Mouse (Mus musculus) liver, embryonic 11.5 days (tissue): ENCODE results near the gene Trmt2a. TPM values are rescaled to one million over a fixed set of nuclear protein-coding genes. Genes with fewer than 3 reads are reported as not detected.

ENCODE experiments used
- ATAC-seq: fragments of 200-750 bp; cut with Nextera tagmentation; replicated peaks from 2 replicates; pipeline ENCODE4 v1.8.0; 2017; ENCODE audit warnings: moderate number of reproducible peaks, mild to moderate bottlenecking, moderate TSS enrichment, moderate library complexity; ENCODE audit not compliant: low FRiP score
- DNase-seq: peaks from one replicate; pipeline ENCODE4 v3.0.0-alpha.2; 2017; ENCODE audit warnings: low spot score
- H3K27ac ChIP-seq: fragments of 300-500 bp; sonication (generic); 2 replicates; pipeline ENCODE4 v1.5.1; 2014; ENCODE audit warnings: mild to moderate bottlenecking, low read depth, low read length, control low read depth
- H3K27me3 ChIP-seq: fragments of 300-500 bp; sonication (generic); replicated peaks from 2 replicates; pipeline ENCODE4 v1.6.1; 2014; ENCODE audit warnings: low read length, mixed read lengths; ENCODE audit not compliant: control insufficient read depth, insufficient read depth
- H3K36me3 ChIP-seq: fragments of 300-500 bp; sonication (generic); 2 replicates; pipeline ENCODE4 v1.6.1; 2014; ENCODE audit warnings: mild to moderate bottlenecking, low read length, moderate library complexity, mixed read lengths; ENCODE audit not compliant: control insufficient read depth, insufficient read depth
- H3K4me1 ChIP-seq: fragments of 300-500 bp; sonication (generic); replicated peaks from 2 replicates; pipeline ENCODE4 v1.6.1; 2014; ENCODE audit warnings: low read length, mixed read lengths; ENCODE audit not compliant: control insufficient read depth, insufficient read depth
- H3K4me2 ChIP-seq: fragments of 300-500 bp; sonication (generic); 2 replicates; pipeline ENCODE4 v1.6.1; 2014; ENCODE audit warnings: mild to moderate bottlenecking, control low read depth, moderate library complexity
- H3K4me3 ChIP-seq: fragments of 300-500 bp; sonication (generic); 2 replicates; pipeline ENCODE4 v1.5.1; 2014; ENCODE audit warnings: low read depth, low read length, control low read depth
- H3K9ac ChIP-seq: fragments of 300-500 bp; sonication (generic); 2 replicates; pipeline ENCODE4 v1.6.1; 2014; ENCODE audit warnings: low read depth, low read length, control low read depth
- H3K9me3 ChIP-seq: fragments of 300-500 bp; sonication (generic); 2 replicates; pipeline ENCODE4 v1.6.1; 2016; ENCODE audit warnings: low read length, inconsistent platforms, mixed read lengths; ENCODE audit not compliant: control insufficient read depth
- WGBS: fragments of 180-500 bp; shearing (Covaris S2); extraction: QIAGEN DNeasy Blood & Tissue Kit; methylation state at CpG from one replicate; pipeline ENCODE4 v1.1.7; 2014; 5-methylcytosine and 5-hydroxymethylcytosine counted together
- polyA plus RNA-seq: library from polyadenylated mRNA; unstranded; fragments of >200 nt; fragmentation: Nextera tagmentation; extraction: Ambion mirVana; gene quantifications from 2 replicates; pipeline ENCODE4 v1.2.1, GENCODE M21; 2014

Gene Trmt2a
- polyA plus RNA-seq, 1 experiment from 2014 or later: 130 TPM

DNA sequence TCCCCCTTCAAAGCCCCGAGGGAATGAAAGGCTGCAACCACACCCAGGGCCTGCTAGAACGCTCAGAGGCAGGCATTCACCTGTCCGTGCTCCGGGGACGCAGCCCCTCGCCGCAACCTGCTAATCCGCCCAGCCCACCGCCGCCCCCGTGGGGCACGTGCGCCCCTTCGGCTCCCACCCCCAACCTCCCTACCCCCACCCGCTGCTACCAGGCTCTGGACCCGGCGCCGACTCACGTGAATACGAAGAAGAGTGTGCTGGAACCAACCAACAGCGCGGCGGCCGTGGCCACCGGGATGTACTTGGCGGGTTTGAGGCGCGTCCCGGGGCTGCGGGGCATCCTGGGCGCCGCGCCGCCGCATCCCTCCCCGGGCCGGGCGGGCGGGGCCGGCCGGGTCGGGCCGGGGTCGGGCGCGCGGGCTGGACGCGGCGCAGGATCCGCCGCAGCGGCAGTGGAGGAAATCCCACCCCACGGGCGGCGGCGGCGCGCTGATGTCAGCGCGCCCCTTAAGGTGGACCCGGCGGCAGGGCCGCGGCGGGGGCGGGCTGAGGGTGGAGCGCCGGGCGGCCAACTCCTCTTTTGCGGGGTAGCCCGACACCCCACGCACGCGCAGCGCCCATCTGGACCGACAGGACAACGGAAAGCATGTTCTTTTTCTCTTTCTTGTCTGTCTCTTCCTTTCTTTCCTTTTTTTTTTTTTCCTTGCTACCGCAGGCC is 13.6 kb upstream of the Trmt2a start, which contains the start of gene Zdhhc8:
Gene Zdhhc8 (minus strand): TSS at position 466 of the 718 bp plus-strand sequence.
- H3K4me3 ChIP-seq: peak within 1 kb of the TSS; percentile 79
- DNase-seq: no peak
- under 1% methylated on average over 61 of the region's 79 CpGs for WGBS
- peak within 1 kb of the TSS; percentile 63 for H3K27ac ChIP-seq
- H3K27me3 ChIP-seq: peaks cover 6% of the 10 kb centered on the region; the same call in 1 of the 2 replicates
- peak within 1 kb of the TSS; percentile 88 for H3K4me2 ChIP-seq
- peaks cover 12% of the 10 kb centered on the region for H3K4me1 ChIP-seq
- H3K9ac ChIP-seq: peak within 1 kb of the TSS; percentile 72
- no peaks in the 10 kb centered on the region for H3K9me3 ChIP-seq
- ATAC-seq: peak; percentile 60
- peaks cover 14% of the 10 kb centered on the region for H3K36me3 ChIP-seq

- peak; percentile 33; the same call in 1 of the 2 replicates for ATAC-seq
- DNase-seq: peak; percentile 73
- WGBS: 8% methylated on average over 19 of the region's 19 CpGs
- Histone ChIP-seq H3K27ac (peak overlapping the region; percentile 63), H3K9me3 (no peaks in the 10 kb centered on the region), H3K27me3 (peaks cover 6% of the 10 kb centered on the region; the same call in 1 of the 2 replicates), H3K36me3 (peaks cover 20% of the 10 kb centered on the region), H3K4me1 (peaks cover 12% of the 10 kb centered on the region), H3K4me2 (peak overlapping the region; percentile 88), H3K4me3 (peak overlapping the region; percentile 79), H3K9ac (peak overlapping the region; percentile 72)
Observed at GRCm38 (mm10) chr16:18235389-18236065, 13.0 kb upstream of the Trmt2a start.

DNA sequence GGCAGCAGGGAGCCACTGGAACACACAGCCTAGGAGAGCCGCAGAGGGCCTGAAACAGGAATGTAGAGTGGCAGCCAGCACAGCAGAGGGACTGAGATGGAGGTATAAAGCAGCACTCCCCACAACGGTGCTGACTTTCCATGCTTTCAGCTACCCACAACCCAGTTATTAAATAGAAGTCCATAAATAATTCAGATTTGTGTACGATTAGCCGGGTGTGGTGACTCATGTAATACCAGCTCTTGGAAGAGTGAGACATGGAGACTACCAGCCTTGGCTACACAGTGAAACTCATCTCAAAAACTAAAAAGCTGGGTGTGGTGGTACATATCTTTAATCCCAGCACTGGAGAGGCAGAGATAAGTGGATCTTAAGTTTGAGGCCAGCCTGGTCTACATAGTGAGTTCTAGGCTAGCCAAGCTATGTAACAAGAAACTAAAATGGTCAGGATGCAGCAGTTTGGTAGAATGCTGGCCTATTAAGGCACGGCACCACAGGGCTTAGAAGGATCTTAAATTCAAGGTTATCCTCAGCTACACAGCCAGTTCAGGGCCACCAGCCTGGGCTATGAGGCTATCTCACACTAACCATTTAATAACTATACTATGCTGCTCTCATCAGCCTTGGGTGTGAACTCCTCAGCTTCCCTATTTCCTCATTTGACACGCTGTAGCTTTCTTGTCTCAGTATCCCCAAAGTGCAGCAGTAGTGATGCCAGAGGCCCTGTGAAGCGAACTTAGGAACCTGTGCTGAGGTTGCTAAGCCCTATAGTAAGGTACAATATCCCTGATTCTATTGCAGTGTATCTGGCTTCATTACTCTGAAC is 11.6 kb upstream of the Trmt2a start:
- ATAC-seq: no peak
- no peak overlapping the region for H3K9ac ChIP-seq

DNA sequence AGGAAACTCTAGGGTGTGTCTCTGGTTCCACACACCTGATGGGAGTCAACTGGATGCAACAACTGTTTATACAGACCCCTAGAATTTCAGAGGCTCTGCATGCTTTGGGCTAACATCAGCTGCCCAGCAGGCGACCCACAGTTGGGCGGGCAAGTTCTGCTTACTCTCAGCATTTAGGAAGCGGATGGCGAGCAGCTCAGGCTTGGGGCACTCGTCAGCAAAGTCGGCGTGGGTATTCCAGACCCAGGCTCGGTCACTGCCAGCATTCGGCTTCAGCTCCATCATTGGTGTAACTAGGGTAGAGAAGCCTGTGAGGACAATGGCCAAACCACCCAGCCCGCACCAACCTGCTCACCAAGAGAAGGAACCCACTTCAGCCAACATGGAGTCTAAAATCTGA is 6.9 kb upstream of the Trmt2a start:
- H3K27me3 ChIP-seq: no peaks in the 10 kb centered on the region
- peaks cover 80% of the 10 kb centered on the region for H3K36me3 ChIP-seq
- H3K9me3 ChIP-seq: no peaks in the 10 kb centered on the region
- no peak for ATAC-seq
- peaks cover 2% of the 10 kb centered on the region; the same call in 1 of the 2 replicates for H3K4me1 ChIP-seq
- H3K9ac ChIP-seq: no peak overlapping the region
- WGBS: 92% methylated on average over 10 of the region's 10 CpGs
- no peak overlapping the region for H3K4me2 ChIP-seq
- DNase-seq: no peak
- no peak overlapping the region for H3K27ac ChIP-seq
- H3K4me3 ChIP-seq: no peak overlapping the region

More for the DNA sequence above, 11.6 kb upstream of the Trmt2a start:
- Histone ChIP-seq H3K4me3 (no peak overlapping the region), H3K27ac (no peak overlapping the region), H3K4me1 (peaks cover 12% of the 10 kb centered on the region), H3K4me2 (no peak overlapping the region), H3K36me3 (peaks cover 34% of the 10 kb centered on the region), H3K27me3 (peaks cover 6% of the 10 kb centered on the region; the same call in 1 of the 2 replicates), H3K9me3 (no peaks in the 10 kb centered on the region)
- WGBS: 73% methylated on average over 7 of the region's 7 CpGs
- DNase-seq: no peak

- under 1% methylated on average over 33 of the region's 33 CpGs for WGBS
- Histone ChIP-seq H3K27ac (peak overlapping the region; percentile 92), H3K9me3 (no peaks in the 10 kb centered on the region), H3K4me3 (peak overlapping the region; percentile 98), H3K36me3 (peaks cover 61% of the 10 kb centered on the region), H3K9ac (peak overlapping the region; percentile 98), H3K4me1 (peaks cover 25% of the 10 kb centered on the region), H3K4me2 (peak overlapping the region; percentile 89), H3K27me3 (no peaks in the 10 kb centered on the region)
- DNase-seq (no peak), ATAC-seq (no peak)
Observed at GRCm38 (mm10) chr16:18247521-18248399, 719 bp upstream of the Trmt2a start.

- Histone ChIP-seq H3K4me3 (peak overlapping the region; percentile 98), H3K9me3 (no peaks in the 10 kb centered on the region), H3K27me3 (no peaks in the 10 kb centered on the region), H3K27ac (peak overlapping the region; percentile 87), H3K4me2 (peak overlapping the region; percentile 89), H3K4me1 (peaks cover 25% of the 10 kb centered on the region), H3K9ac (peak overlapping the region; percentile 98), H3K36me3 (peaks cover 61% of the 10 kb centered on the region)
- 3% methylated on average over 27 of the region's 27 CpGs for WGBS
- DNase-seq (peak; percentile 64), ATAC-seq (peak; percentile 17)
Observed at GRCm38 (mm10) chr16:18249364-18249967, 987 bp downstream of the Trmt2a start.

GRCm38 (mm10) chr16:18250231-18250630 is 1.8 kb downstream of the Trmt2a start:
- no peaks in the 10 kb centered on the region for H3K27me3 ChIP-seq
- WGBS: 64% methylated on average over 4 of the region's 4 CpGs
- peak overlapping the region; percentile 87 for H3K27ac ChIP-seq
- ATAC-seq (no peak), DNase-seq (no peak)
- peak overlapping the region; percentile 98 for H3K4me3 ChIP-seq
- H3K9me3 ChIP-seq: no peaks in the 10 kb centered on the region
- peak overlapping the region; percentile 89 for H3K4me2 ChIP-seq
- peaks cover 25% of the 10 kb centered on the region for H3K4me1 ChIP-seq
- H3K9ac ChIP-seq: peak overlapping the region; percentile 98
- H3K36me3 ChIP-seq: peaks cover 53% of the 10 kb centered on the region
